Mouse (Mus musculus) spleen, adult 12 weeks (tissue): Measurements from ENCODE around the gene Atox1.

ENCODE experiments used
- DNase-seq: peaks from one replicate; pipeline ENCODE4 v3.0.0; 2022; ENCODE audit warnings: low spot score

The Atox1 gene

DNA sequence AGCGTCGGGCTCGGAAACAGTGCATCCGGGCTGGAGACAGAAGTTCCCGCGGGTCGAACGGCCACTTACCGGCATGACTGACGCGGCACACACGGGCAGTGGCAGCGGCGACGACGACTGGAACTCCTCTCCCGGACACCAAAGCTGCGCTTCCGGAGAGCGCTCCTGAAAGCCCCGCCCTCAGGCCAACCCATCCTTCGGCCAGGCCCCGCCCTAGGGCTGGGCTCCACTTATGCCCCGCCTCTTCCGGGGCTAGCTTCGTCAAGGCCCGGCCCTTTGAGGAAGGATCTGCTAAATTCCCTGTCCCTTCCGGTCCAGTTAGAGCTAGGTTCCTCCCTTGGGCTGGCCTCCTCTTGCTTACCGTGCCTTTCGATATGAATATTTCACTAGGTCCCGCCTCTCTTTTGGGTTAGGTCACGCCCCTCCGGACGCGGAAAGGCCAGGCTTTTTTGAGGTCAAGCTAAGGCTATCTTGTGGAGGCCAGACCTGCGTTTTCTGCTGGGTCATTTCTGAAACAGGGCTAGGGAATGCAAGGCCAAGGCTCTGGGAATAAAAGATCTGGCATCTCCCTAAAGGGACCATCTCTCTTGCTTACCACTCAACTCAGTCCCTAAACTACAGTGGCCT, at the start of gene Atox1:
TSS of gene Atox1 (minus strand) at position 221 of the 627 bp plus-strand sequence.
- DNase-seq = peak; percentile 91

DNA sequence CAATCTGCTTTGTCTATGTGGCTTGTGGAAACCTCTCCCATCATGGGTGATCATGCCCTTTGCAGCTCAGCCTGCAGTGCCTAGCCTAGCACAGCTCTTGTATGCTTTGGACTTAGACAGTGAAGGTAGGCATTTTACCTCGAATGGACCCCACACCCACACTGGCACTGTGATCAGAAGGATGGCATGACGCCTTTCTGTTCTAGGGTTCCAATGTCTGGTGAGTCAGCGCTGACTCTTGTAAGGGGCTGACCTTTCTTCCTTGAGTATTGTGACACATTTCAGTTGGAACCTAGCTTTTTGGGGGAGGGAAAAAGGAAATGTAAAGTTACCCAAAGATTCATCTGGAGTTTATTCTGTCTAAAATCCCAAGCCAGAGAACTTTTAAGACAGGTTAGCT, 44.4 kb upstream of the Atox1 start:
- no peak for DNase-seq

DNA sequence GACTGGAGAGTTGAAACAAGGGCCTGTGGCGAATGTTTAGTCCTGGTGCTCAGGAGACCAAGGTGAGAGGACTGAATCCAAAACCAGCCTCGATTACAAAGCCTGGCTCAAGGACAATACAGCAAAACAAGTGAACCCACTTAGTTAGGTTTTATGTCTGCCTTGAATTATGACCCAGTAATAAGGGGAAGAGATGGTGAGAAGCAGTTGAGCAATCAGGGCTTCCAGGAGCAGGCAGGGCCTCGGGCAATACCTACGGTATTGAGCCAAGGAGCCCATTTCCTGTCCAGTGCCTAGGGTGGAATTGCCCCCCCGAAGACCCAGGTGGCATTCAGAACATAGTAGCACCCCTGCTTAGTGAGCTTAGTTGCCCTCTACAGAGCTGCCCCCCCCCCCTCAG, 41.8 kb upstream of the Atox1 start:
- DNase-seq = no peak

GRCm38 (mm10) chr11:55501955-55502531, 41.0 kb upstream of the Atox1 start:
- no peak for DNase-seq

DNA sequence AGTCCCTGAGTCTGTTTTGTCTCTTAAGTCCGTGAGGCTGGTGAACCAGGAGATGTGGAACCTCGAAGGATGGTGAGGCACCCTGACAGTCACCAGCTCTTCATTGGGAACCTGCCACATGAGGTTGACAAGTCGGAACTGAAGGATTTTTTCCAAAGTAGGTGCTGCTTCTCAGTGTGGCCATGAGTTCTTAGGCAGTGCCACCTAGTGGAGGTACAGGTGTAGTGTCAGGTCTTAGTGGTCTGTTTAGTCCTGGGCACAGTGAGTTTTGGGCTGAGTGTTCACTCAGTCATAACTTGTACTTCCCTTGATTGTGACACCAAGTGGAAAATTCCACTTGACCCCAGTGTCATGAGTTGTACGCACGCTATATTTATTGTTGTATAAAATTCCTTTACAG, 36.8 kb upstream of the Atox1 start:
- DNase-seq = peak; percentile 34

- no peak for DNase-seq
Observed at GRCm38 (mm10) chr11:55496158-55496557, 35.1 kb upstream of the Atox1 start.

DNA sequence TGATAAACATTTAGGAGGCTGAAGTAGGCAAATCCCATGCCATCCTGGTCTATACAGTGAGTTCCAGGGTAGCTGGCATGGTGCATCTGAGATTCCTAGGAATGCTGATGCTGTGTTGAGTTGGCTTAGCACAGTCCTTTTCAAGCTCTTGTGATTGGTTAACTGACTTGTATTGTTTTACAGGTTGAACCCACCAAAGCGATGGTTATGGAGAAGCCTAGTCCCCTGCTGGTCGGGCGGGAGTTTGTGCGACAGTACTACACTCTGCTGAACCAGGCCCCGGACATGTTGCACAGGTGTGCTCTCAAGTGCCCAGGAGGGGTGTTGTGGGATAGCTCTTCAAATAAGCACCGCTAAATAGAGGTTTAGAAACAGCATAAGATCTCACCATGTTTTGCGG, 24.4 kb upstream of the Atox1 start:
- no peak for DNase-seq

DNA sequence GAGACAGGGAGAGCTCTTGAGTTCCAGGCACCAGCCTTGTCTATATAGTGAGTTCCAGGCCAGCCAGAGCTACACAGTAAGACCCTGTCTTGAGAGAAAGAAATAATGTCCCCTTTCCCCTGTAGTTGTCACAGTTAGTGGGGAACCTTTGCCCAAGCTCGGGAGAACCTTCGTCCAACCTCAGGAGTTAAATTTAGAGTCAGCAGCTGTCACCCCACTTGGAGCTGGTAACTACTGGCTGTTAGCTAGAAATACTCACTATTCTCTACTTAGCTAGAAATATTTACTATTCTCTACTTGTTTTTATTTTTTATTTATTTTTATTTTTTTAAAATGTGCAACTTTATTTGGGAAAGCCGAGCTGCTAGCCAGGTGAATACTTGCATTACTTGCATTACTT, 12.2 kb upstream of the Atox1 start:
- no peak for DNase-seq

- no peak for DNase-seq
Observed at GRCm38 (mm10) chr11:55471467-55471866, 10.4 kb upstream of the Atox1 start.

DNA sequence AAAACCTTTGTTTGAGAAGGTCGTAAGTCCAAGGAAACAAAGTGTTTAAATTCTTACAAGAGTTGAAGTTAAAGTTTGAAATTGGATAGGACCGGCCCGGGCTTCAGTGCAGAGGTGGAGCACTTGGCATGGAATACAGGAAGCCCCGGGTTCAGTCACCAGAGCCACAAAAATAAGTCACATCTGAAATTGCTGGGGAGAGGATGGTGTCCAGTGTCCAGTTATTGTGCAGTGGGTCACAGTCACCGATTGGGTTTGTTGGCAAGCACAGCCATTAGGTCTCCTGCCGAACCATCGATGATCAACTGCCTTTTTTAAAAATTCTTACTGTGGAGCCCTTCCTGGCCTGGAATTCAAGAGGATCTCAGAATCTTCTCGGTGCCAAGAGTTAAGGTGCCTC, 9.7 kb upstream of the Atox1 start:
- no peak for DNase-seq

GRCm38 (mm10) chr11:55469923-55470691, 9.1 kb upstream of the Atox1 start:
- DNase-seq = peak; percentile 25

GRCm38 (mm10) chr11:55469048-55469843, 8.2 kb upstream of the Atox1 start, which contains the start of gene G3bp1:
Gene G3bp1, plus strand, starts transcription at chr11:55469685.
- peak; percentile 96 for DNase-seq

GRCm38 (mm10) chr11:55468611-55469047, 7.6 kb upstream of the Atox1 start:
- no peak for DNase-seq

GRCm38 (mm10) chr11:55468012-55468411, 7.0 kb upstream of the Atox1 start:
- no peak for DNase-seq

GRCm38 (mm10) chr11:55465177-55465576, 4.1 kb upstream of the Atox1 start:
- DNase-seq = no peak

DNA sequence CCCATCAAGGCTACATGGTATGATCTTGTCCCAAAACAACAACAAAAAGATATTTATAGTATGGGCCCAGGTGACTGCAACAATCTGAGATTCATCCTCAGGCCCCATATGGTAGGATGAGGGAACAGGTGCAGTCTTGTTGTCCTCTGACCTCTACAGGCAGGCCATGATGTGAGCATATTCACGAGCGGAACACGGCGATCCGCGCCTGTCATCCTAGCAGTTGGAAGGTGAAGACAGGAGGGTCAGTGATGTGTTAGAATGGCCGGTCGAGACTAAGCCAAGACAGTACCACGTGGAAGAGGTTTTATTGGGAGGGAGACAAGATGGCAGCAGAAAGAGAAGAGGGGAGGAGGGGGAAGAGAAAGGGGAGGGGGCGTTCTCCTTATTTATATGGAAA, 3.7 kb upstream of the Atox1 start:
- no peak for DNase-seq

- DNase-seq = no peak
Observed at GRCm38 (mm10) chr11:55462149-55462548, 1.1 kb upstream of the Atox1 start.

DNA sequence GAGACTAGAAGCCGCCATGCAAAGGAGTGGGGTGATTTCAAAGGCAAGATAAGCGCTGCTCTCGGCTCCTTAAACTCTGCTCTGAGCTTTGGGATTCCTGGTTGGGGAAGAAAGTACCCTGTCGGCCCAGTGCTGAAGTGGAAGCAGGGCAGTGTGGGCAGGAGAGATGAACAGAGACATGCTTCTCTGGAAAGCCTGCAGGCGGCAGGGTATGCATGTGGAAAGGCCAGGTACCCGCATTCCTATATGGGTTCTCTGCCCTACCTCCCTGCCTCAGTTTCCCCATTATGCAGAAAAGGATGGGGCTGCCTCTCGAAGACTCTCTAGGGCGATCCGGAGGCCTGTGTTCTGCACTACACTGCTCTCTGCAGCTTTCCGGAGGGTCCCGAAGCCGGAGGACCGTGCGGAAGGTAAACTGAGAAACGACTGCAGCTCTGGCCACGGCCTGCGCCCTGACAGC, 450 bp downstream of the Atox1 start:
- DNase-seq = no peak

DNA sequence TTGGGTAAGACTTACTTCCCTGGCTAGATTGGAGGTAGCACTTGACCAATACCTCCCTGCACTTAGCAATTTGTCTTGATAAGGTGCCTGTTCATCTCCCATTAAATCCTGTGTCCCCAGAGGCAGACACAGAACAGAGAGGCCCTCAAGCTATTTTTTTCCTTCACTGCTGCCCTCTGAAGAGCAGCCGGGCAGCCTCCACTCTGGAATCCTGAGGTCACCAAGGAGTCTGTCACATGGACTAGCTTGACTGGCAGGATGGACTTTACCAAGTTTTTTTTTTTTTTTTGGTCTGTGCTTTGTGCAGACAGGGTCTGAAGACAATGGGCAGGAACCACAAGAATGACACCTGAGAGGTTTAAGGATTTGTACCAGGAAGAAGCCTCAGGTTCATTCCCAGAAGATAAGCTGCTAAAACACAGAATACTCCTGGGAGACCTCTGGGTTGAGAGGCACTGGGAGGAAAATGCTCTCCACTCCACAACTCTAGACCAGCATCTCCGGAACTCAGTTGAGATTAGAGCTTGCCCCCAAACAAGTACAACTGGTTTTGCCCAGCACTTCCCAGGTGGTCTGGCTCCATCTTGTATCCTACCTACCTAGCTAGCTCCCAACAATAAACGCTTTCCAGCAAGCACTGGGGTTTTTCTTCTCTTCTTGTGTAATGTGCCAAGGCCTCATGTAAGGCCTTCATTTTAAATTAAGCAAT, 1.0 kb downstream of the Atox1 start:
- no peak for DNase-seq

DNA sequence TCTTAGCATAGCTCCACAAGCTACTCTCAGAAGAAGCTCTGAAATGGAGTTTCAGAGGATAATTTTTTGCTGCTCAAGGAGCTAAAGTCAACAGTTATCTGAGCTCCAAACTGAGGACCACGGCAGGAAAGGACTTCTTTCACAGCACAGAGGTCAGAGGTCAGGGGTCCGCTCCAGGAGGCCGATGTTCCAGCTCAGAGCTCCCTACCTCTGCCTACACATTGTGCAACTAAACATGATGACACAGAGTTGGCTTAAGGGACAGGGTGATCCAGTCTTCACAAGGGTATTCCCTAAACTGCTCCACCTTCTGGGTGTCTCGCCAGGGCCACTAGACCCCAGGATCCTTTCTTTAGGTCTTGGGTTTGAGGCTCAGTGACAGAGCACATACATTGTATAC, 2.5 kb downstream of the Atox1 start:
- DNase-seq = no peak

GRCm38 (mm10) chr11:55455166-55455565, 5.9 kb downstream of the Atox1 start:
- no peak for DNase-seq

- DNase-seq = no peak
Observed at GRCm38 (mm10) chr11:55453640-55454039, 7.4 kb downstream of the Atox1 start.
